Mouse (Mus musculus) embryonic facial prominence, embryonic 10.5 days (tissue): Measurements from ENCODE around the gene Fuom. TPM values are rescaled to one million over a fixed set of nuclear protein-coding genes. Genes with fewer than 3 reads are reported as not detected.

Experiments used
- polyA plus RNA-seq: library from polyadenylated mRNA; unstranded; fragments of >200 nt; fragmentation: Nextera tagmentation; extraction: Ambion mirVana; gene quantifications from 2 replicates; pipeline ENCODE4 v1.2.1, GENCODE M21; 2016

Gene Fuom
- polyA plus RNA-seq, 1 experiment from 2014 or later: 15.9 TPM

Other genes with a start within 250 kb of the Fuom start
- gene Kndc1, start 207.7 kb downstream of the Fuom start, polyA plus RNA-seq: 0.11 and 0.40 TPM in 2 replicates
- gene Utf1, start 158.7 kb downstream of the Fuom start, polyA plus RNA-seq: 0.20 and 0.36 TPM in 2 replicates
- 0.92 and 1.3 TPM in 2 replicates for gene 6430531B16Rik, start 123.7 kb downstream of the Fuom start, polyA plus RNA-seq
- gene Adam8, start 109.9 kb downstream of the Fuom start, polyA plus RNA-seq: 1.7 and 2.3 TPM in 2 replicates
- 39.2 and 42.7 TPM in 2 replicates for gene Zfp511, start 66.0 kb downstream of the Fuom start, polyA plus RNA-seq
- gene Tubgcp2, start 65.8 kb downstream of the Fuom start, polyA plus RNA-seq: 80.2 and 80.8 TPM in 2 replicates
- 2.6 and 9.9 TPM in 2 replicates for gene Msx3, start 53.4 kb downstream of the Fuom start, polyA plus RNA-seq
- gene Caly, start 19.9 kb downstream of the Fuom start, polyA plus RNA-seq: 0.98 and 1.4 TPM in 2 replicates
- not detected in 2 replicates for gene Prap1, start 9.0 kb downstream of the Fuom start, polyA plus RNA-seq
- gene Paox, start 13.4 kb upstream of the Fuom start, polyA plus RNA-seq: 18.6 and 21.3 TPM in 2 replicates
- 174 and 178 TPM in 2 replicates for gene Echs1, start 14.0 kb upstream of the Fuom start, polyA plus RNA-seq
- gene Mtg1, start 35.1 kb upstream of the Fuom start, polyA plus RNA-seq: 25.3 and 31.3 TPM in 2 replicates
- 0.15 and 0.67 TPM in 2 replicates for gene Sprn, start 52.4 kb upstream of the Fuom start, polyA plus RNA-seq
- gene Olfr522, start 62.3 kb upstream of the Fuom start, polyA plus RNA-seq: not detected in 2 replicates
- not detected in 2 replicates for gene Olfr523, start 70.8 kb upstream of the Fuom start, polyA plus RNA-seq
- not detected in 2 replicates for gene Olfr524, start 103.5 kb upstream of the Fuom start, polyA plus RNA-seq
- not detected in 2 replicates for gene Cd163l1, start 115.8 kb upstream of the Fuom start, polyA plus RNA-seq
- gene 5830411N06Rik, start 144.8 kb upstream of the Fuom start, polyA plus RNA-seq: not detected in 2 replicates
- 0.03 TPM in 1 of 2 replicates, not detected in the other for gene Olfr525, start 218.4 kb upstream of the Fuom start, polyA plus RNA-seq
- gene Olfr527, start 231.6 kb upstream of the Fuom start, polyA plus RNA-seq: not detected in 2 replicates